10 mouse cellular contexts compared by ENCODE assay signal in genomic region chr10:83397336-83397735, GRCm38 (mm10).
"Had no signal": no experiment of that assay in that cellular context is flagged by ENCODE, and none has a peak within 500 bp of the region (broad histone marks: within the 10 kb centered on the region; RNA-seq: fewer than 3 reads in every experiment).

No protein-coding gene starts in this region.

- H3K9me3 ChIP-seq: limb, embryonic 15.5 days; liver, embryonic 13.5 days; midbrain, embryonic 15.5 days; neural tube, embryonic 13.5 days had no signal

- H3K4me3 ChIP-seq: limb, embryonic 15.5 days; liver, embryonic 13.5 days; megakaryocyte, embryonic 14.5 days; midbrain, embryonic 15.5 days; neural tube, embryonic 13.5 days had no signal

- H3K9ac ChIP-seq: limb, embryonic 15.5 days; liver, embryonic 13.5 days; midbrain, embryonic 15.5 days; neural tube, embryonic 13.5 days had no signal

- ATAC-seq: midbrain, embryonic 15.5 days had no signal

- H3K4me1 ChIP-seq: limb, embryonic 15.5 days; liver, embryonic 13.5 days; megakaryocyte, embryonic 14.5 days; midbrain, embryonic 15.5 days; neural tube, embryonic 13.5 days had no signal

- DNase-seq: kidney, postnatal 25 days; liver, embryonic 13.5 days; lung, adult 18-20 months; right cerebral cortex, postnatal 14 days; thymus, postnatal 14 days had no signal

- H3K27me3 ChIP-seq: limb, embryonic 15.5 days; liver, embryonic 13.5 days; megakaryocyte, embryonic 14.5 days; midbrain, embryonic 15.5 days; neural tube, embryonic 13.5 days had no signal

- H3K36me3 ChIP-seq: limb, embryonic 15.5 days; liver, embryonic 13.5 days; midbrain, embryonic 15.5 days; neural tube, embryonic 13.5 days had no signal

- H3K4me2 ChIP-seq: limb, embryonic 15.5 days; liver, embryonic 13.5 days; midbrain, embryonic 11.5 days; midbrain, embryonic 15.5 days; neural tube, embryonic 13.5 days had no signal

- H3K27ac ChIP-seq: limb, embryonic 15.5 days; liver, embryonic 13.5 days; midbrain, embryonic 15.5 days; neural tube, embryonic 13.5 days had no signal
